Mouse (Mus musculus): ENCODE data around the gene Otub1. TPM values are rescaled to one million over a fixed set of nuclear protein-coding genes. Genes with fewer than 3 reads are reported as not detected.
A peak's percentile ranks its signal among the peaks of the same experiment; 100 is the strongest.

Otub1 gene
- total and polyA plus RNA-seq, 2 experiments from 2014 or later: 127 to 132 TPM

DNA sequence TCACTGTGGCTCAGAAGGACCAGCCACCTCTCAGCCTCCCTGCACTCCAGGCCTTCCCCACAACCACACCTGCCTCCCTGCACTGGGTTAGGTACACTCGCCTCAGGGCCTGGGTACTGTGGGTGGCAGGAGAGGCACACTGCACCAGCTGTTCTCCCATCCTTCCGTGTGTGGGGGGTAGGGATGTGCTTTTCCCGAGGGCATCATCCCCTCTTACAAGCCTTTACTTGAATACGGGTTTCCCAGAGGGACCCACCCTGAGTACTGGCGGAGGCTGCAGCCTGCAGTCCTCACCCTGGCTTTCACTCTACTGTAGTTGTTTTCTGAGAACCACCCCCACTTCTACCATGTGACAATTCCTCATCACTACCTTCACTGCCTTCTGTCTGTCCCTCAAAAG, 19.0 kb downstream of the Otub1 start:
- Histone ChIP-seq H3K36me3 (replicated peaks; ENCODE audit: control insufficient read depth, insufficient read depth, low read length) (no peaks in the 10 kb centered on the region), H3K9ac (replicated peaks; ENCODE audit: low read depth, low read length) (no peak overlapping the region), H3K9me3 (replicated peaks; ENCODE audit: control insufficient read depth, low read length) (no peaks in the 10 kb centered on the region), H3K4me1 (ENCODE audit: control insufficient read depth, insufficient read depth) (peaks cover 8% of the 10 kb centered on the region), H3K27ac (ENCODE audit: low read depth) (no peak overlapping the region), H3K4me3 (ENCODE audit: low read depth, low read length) (no peak overlapping the region), H3K4me2 (ENCODE audit: low read depth, low read length) (no peak overlapping the region), H3K27me3 (ENCODE audit: control insufficient read depth, insufficient read depth, low read length) (peaks cover 6% of the 10 kb centered on the region; the same call in 1 of the 2 replicates)
- DNase-seq (ENCODE audit: low spot score) (no peak), ATAC-seq (ENCODE audit: insufficient read depth, low read depth) (no peak)
- 70% methylated on average over 5 of the region's 5 CpGs for WGBS
- TF ChIP-seq CTCF (IDR thresholded peaks at IDR 0.05; ENCODE audit: low read depth) (no peak), EP300 (IDR thresholded peaks at IDR 0.05; ENCODE audit: low read depth) (no peak)

DNA sequence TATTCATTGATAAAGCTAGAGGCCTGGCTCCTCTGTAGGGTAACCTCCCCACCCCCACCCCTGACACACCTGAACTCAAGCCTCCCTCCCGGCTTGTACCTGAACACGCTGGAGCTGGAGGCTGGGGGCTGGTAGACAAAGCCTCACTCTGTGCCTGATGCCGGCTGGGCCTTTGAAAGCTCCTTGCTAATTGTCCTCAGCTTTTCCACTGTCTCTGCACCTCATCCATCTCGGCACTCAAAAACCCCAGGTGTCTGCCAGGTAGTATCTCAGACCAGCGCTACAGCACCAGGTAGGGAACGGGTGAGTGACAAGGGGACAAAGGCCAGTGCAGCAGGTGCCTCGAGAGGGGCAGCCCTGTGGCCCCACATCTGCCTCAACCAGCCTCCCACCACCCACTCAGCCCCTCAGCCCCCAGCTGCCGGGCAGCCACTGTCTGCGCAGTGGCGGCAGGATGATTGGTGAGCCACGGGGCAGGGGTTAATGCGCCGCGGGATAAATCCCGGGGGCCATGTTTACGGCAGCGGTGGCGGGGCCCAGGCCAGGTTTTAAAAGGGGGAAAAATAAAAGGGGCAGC, 20.3 kb downstream of the Otub1 start:
- H3K27ac ChIP-seq (ENCODE audit: low read depth): no peak overlapping the region
- H3K36me3 ChIP-seq (replicated peaks; ENCODE audit: control insufficient read depth, insufficient read depth, low read length): no peaks in the 10 kb centered on the region
- H3K4me3 ChIP-seq (ENCODE audit: low read depth, low read length): no peak overlapping the region
- ATAC-seq (ENCODE audit: insufficient read depth, low read depth) (no peak), DNase-seq (ENCODE audit: low spot score) (no peak)
- H3K4me1 ChIP-seq (ENCODE audit: control insufficient read depth, insufficient read depth): peaks cover 17% of the 10 kb centered on the region
- peaks cover 7% of the 10 kb centered on the region; the same call in 1 of the 2 replicates for H3K27me3 ChIP-seq (ENCODE audit: control insufficient read depth, insufficient read depth, low read length)
- TF ChIP-seq EP300 (IDR thresholded peaks at IDR 0.05; ENCODE audit: low read depth) (no peak), CTCF (IDR thresholded peaks at IDR 0.05; ENCODE audit: low read depth) (no peak)
- no peak overlapping the region for H3K9ac ChIP-seq (replicated peaks; ENCODE audit: low read depth, low read length)
- no peaks in the 10 kb centered on the region for H3K9me3 ChIP-seq (replicated peaks; ENCODE audit: control insufficient read depth, low read length)
- no peak overlapping the region for H3K4me2 ChIP-seq (ENCODE audit: low read depth, low read length)
- WGBS: 44% methylated on average over 18 of the region's 18 CpGs

DNA sequence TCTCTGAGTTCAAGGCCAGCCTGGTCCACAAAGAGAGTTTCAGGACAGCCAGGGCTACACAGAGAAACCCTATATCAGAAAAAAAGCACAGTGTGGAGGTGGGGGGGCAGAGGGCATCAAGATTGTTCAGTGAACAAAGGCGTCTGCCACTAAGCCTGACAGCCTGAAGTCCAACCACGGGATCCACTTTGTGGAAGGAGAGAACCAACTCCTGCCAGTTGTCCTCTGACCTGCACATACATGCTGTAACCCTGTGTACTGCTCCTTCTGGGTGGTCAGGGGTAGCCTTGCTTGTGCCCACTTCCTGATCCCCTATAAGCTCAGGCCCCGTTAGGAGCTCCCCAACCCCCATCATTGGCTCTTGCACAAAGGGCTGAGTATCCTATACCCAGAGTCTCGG, 21.1 kb downstream of the Otub1 start:
- TF ChIP-seq CTCF (IDR thresholded peaks at IDR 0.05; ENCODE audit: low read depth): no peak
- TF ChIP-seq EP300 (IDR thresholded peaks at IDR 0.05; ENCODE audit: low read depth): no peak
- no peaks in the 10 kb centered on the region for H3K36me3 ChIP-seq (replicated peaks; ENCODE audit: control insufficient read depth, insufficient read depth, low read length)
- peaks cover 18% of the 10 kb centered on the region for H3K4me1 ChIP-seq (ENCODE audit: control insufficient read depth, insufficient read depth)
- no peaks in the 10 kb centered on the region for H3K9me3 ChIP-seq (replicated peaks; ENCODE audit: control insufficient read depth, low read length)
- H3K27me3 ChIP-seq (ENCODE audit: control insufficient read depth, insufficient read depth, low read length): peaks cover 7% of the 10 kb centered on the region; the same call in 1 of the 2 replicates
- WGBS: 73% methylated on average over 4 of the region's 4 CpGs
- no peak overlapping the region for H3K9ac ChIP-seq (replicated peaks; ENCODE audit: low read depth, low read length)
- no peak overlapping the region for H3K27ac ChIP-seq (ENCODE audit: low read depth)
- H3K4me3 ChIP-seq (ENCODE audit: low read depth, low read length): no peak overlapping the region
- no peak for DNase-seq (ENCODE audit: low spot score)
- H3K4me2 ChIP-seq (ENCODE audit: low read depth, low read length): no peak overlapping the region
- ATAC-seq (ENCODE audit: insufficient read depth, low read depth): no peak

- no peak for DNase-seq (ENCODE audit: low spot score)
- ATAC-seq (ENCODE audit: insufficient read depth, low read depth): no peak
- Histone ChIP-seq H3K36me3 (replicated peaks; ENCODE audit: control insufficient read depth, insufficient read depth, low read length) (no peaks in the 10 kb centered on the region), H3K27me3 (ENCODE audit: control insufficient read depth, insufficient read depth, low read length) (peaks cover 3% of the 10 kb centered on the region; the same call in 1 of the 2 replicates), H3K4me3 (ENCODE audit: low read depth, low read length) (no peak overlapping the region), H3K9ac (replicated peaks; ENCODE audit: low read depth, low read length) (no peak overlapping the region), H3K4me2 (ENCODE audit: low read depth, low read length) (no peak overlapping the region), H3K27ac (ENCODE audit: low read depth) (no peak overlapping the region), H3K9me3 (replicated peaks; ENCODE audit: control insufficient read depth, low read length) (no peaks in the 10 kb centered on the region), H3K4me1 (ENCODE audit: control insufficient read depth, insufficient read depth) (peaks cover 26% of the 10 kb centered on the region)
- WGBS: 83% methylated on average over 11 of the region's 11 CpGs
- TF ChIP-seq CTCF (IDR thresholded peaks at IDR 0.05; ENCODE audit: low read depth) (no peak), EP300 (IDR thresholded peaks at IDR 0.05; ENCODE audit: low read depth) (no peak)
Measured at GRCm38 (mm10) chr19:7183419-7183818, 22.7 kb downstream of the Otub1 start.

DNA sequence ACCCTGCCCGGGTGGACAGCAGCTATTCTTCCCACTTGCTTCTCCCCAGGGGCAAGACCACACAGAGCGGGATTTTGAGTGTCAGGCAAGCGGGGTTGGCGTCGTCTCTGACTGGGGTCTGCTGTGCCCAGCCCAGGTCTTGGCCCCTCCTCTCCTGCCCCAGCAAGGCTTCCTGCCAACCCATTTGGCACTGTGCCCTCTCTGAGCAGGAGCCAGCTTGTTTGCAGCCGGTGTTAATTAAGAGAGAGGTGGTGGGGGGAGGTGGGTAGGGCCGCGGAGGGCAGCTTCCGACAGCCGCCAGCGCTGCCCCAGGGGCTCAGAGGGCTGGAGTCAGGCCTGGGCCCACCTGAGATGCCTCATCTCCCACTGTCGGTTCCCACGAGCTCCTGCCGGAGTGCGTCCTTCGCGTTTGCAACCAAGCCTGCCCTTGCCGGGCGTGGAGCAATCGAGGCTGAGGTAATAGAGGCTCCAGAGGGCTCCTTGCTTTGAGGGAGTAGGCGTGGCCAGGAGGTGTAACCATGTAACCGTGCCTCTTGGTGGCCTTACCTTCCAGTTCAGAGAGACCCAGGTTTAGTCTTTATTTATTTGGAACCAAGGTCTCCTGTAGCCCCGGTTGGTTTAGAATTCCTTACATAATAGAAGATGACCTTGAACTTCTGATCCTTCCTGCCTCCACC, 23.7 kb downstream of the Otub1 start:
- H3K36me3 ChIP-seq (replicated peaks; ENCODE audit: control insufficient read depth, insufficient read depth, low read length): no peaks in the 10 kb centered on the region
- H3K4me3 ChIP-seq (ENCODE audit: low read depth, low read length): peak overlapping the region; percentile 23; the same call in 1 of the 2 replicates
- no peaks in the 10 kb centered on the region for H3K9me3 ChIP-seq (replicated peaks; ENCODE audit: control insufficient read depth, low read length)
- H3K4me2 ChIP-seq (ENCODE audit: low read depth, low read length): peak overlapping the region; percentile 38
- ATAC-seq (ENCODE audit: insufficient read depth, low read depth) (peak; percentile 71), DNase-seq (ENCODE audit: low spot score) (no peak)
- no peak overlapping the region for H3K27ac ChIP-seq (ENCODE audit: low read depth)
- TF ChIP-seq EP300 (IDR thresholded peaks at IDR 0.05; ENCODE audit: low read depth) (no peak), CTCF (IDR thresholded peaks at IDR 0.05; ENCODE audit: low read depth) (no peak)
- 3% methylated on average over 23 of the region's 23 CpGs for WGBS
- no peak overlapping the region for H3K9ac ChIP-seq (replicated peaks; ENCODE audit: low read depth, low read length)
- H3K4me1 ChIP-seq (ENCODE audit: control insufficient read depth, insufficient read depth): peaks cover 26% of the 10 kb centered on the region
- peaks cover 3% of the 10 kb centered on the region; the same call in 1 of the 2 replicates for H3K27me3 ChIP-seq (ENCODE audit: control insufficient read depth, insufficient read depth, low read length)
